Mouse (Mus musculus): ENCODE results near the gene Lrwd1. TPM values are rescaled to one million over a fixed set of nuclear protein-coding genes. Genes with fewer than 3 reads are reported as not detected.

Lrwd1 gene
- polyA plus RNA-seq (2012; ENCODE audit: insufficient read depth, insufficient read length, missing spikeins) = 30.5 and 36.4 TPM in 2 replicates

DNA sequence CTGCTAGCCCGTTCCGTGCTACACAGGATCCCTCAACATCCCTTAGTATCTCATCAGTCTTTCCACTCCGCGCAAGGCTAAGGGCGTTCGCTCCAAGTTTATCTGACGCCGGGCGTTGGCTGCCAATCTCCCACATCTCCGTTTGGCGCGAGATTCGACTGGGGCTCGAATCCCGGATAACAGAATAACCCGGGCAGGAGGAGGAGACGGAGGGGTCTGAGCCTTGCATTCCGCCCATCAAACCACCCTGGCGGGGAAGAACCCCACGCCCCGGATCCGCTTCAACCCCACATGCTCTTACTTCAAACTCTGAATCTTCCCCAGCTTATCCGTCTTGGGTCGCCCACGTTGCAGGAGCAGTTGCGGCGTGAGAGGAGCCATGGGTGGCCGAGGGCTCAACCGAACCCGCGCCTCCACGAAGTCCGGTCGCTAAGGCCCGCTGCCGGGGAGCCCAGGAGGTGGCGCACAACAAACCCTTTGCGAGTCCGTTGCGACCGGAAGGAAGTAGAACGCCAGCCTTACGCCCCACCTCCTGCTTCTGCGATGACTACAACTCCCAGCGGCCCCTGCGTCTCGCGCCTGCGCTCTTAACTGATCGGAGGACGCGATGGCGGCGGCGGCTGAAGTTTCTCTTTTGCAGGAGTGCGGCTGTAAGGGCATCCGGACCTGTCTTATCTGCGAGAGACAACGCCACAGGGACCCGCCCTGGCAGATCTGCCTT, at the start of gene Lrwd1, which contains the start of gene Alkbh4:
Gene Lrwd1 (minus strand): TSS at position 504 of the 721 bp plus-strand sequence.
Gene Alkbh4 (plus strand): TSS at position 576 of the 721 bp plus-strand sequence.
- Histone ChIP-seq H3K27ac (ENCODE audit: insufficient read depth, low read depth, low read length) (peak within 1 kb of the TSS; percentile 66), H3K4me3 (ENCODE audit: insufficient read depth, low read length) (peak within 1 kb of the TSS; percentile 79), H3K4me1 (ENCODE audit: control insufficient read depth, insufficient read depth, low read length) (peaks cover 29% of the 10 kb centered on the region)
- TF ChIP-seq CTCF (IDR thresholded peaks at IDR 0.05; ENCODE audit: low read depth, low read length) (no peak), POLR2A (IDR thresholded peaks at IDR 0.05; ENCODE audit: borderline replicate concordance, low read depth, low read length) (no peak)

DNA sequence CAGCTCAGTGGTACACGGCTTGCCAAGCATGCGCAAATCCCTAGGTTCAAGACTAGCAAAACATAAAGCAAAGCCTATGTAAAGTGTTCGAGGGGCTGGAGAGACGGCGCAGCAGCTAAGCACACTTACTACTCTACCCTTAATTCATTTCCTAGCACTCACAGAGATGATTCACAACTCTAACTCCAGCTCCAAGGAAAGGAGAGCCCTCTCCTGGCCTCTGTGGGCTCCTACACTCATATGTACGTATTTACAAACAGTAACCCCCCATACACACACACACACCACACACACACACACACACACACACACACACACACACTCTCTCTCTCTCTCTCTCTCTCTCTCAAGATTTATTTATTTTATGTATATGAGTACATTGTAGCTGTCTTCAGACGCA, 47.9 kb upstream of the Lrwd1 start:
- H3K4me1 ChIP-seq (ENCODE audit: control insufficient read depth, insufficient read depth, low read length) = no peaks in the 10 kb centered on the region
- no peak overlapping the region for H3K4me3 ChIP-seq (ENCODE audit: insufficient read depth, low read length)
- TF ChIP-seq POLR2A (IDR thresholded peaks at IDR 0.05; ENCODE audit: borderline replicate concordance, low read depth, low read length) (no peak), CTCF (IDR thresholded peaks at IDR 0.05; ENCODE audit: low read depth, low read length) (no peak)
- no peak overlapping the region for H3K27ac ChIP-seq (ENCODE audit: insufficient read depth, low read depth, low read length)

DNA sequence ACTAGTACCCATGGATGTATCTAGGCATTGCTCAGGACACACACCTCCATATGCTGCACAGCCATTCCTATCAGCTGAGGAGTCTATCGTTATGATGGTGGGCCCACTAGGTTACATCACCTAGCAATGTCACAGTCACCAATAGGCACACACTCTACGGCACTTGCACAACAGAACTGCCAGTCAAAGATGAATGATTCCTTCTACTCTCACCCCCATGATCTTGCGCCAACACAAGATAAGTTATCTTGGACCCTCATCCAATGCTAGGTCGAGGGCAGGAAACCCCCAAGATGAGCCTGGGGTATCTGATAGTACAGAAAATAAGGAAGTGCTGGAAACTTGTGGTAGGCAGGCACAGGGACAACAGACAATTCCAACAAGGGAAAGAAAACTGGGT, 47.0 kb upstream of the Lrwd1 start:
- TF ChIP-seq CTCF (IDR thresholded peaks at IDR 0.05; ENCODE audit: low read depth, low read length) = no peak
- no peak for TF ChIP-seq POLR2A (IDR thresholded peaks at IDR 0.05; ENCODE audit: borderline replicate concordance, low read depth, low read length)
- H3K4me3 ChIP-seq (ENCODE audit: insufficient read depth, low read length) = no peak overlapping the region

GRCm38 (mm10) chr5:136182049-136182448, 46.2 kb upstream of the Lrwd1 start:
- Histone ChIP-seq H3K4me3 (ENCODE audit: insufficient read depth, low read length) (no peak overlapping the region), H3K4me1 (ENCODE audit: control insufficient read depth, insufficient read depth, low read length) (no peaks in the 10 kb centered on the region), H3K27ac (ENCODE audit: insufficient read depth, low read depth, low read length) (no peak overlapping the region)
- no peak for TF ChIP-seq POLR2A (IDR thresholded peaks at IDR 0.05; ENCODE audit: borderline replicate concordance, low read depth, low read length)
- no peak for TF ChIP-seq CTCF (IDR thresholded peaks at IDR 0.05; ENCODE audit: low read depth, low read length)

More for the DNA sequence above, 47.0 kb upstream of the Lrwd1 start:
- no peaks in the 10 kb centered on the region for H3K4me1 ChIP-seq (ENCODE audit: control insufficient read depth, insufficient read depth, low read length)
- no peak overlapping the region for H3K27ac ChIP-seq (ENCODE audit: insufficient read depth, low read depth, low read length)

GRCm38 (mm10) chr5:136181197-136181596, 45.3 kb upstream of the Lrwd1 start:
- no peak overlapping the region for H3K27ac ChIP-seq (ENCODE audit: insufficient read depth, low read depth, low read length)
- no peak overlapping the region for H3K4me3 ChIP-seq (ENCODE audit: insufficient read depth, low read length)
- H3K4me1 ChIP-seq (ENCODE audit: control insufficient read depth, insufficient read depth, low read length) = no peaks in the 10 kb centered on the region
- no peak for TF ChIP-seq POLR2A (IDR thresholded peaks at IDR 0.05; ENCODE audit: borderline replicate concordance, low read depth, low read length)
- no peak for TF ChIP-seq CTCF (IDR thresholded peaks at IDR 0.05; ENCODE audit: low read depth, low read length)

DNA sequence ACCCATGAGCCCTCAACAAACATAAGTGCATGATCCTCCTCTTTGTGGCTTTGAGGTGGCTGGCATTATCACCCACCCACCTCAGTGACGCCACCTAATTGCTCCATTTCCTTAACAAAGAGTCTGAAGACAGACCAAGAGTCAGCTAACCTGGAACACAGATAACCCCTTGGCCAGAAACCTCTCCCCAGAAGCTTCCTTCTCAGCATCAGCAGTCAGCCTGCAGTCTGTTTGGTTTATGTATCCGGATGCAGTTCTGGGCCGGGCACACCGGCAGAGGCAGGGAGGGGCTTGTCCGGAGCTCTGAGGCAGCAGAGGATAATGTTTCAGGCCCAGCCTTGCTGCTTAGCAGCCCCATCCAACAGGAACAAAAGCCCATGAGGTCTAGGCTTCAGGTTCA, 43.7 kb upstream of the Lrwd1 start:
- TF ChIP-seq CTCF (IDR thresholded peaks at IDR 0.05; ENCODE audit: low read depth, low read length) (no peak), POLR2A (IDR thresholded peaks at IDR 0.05; ENCODE audit: borderline replicate concordance, low read depth, low read length) (no peak)
- no peak overlapping the region for H3K27ac ChIP-seq (ENCODE audit: insufficient read depth, low read depth, low read length)
- H3K4me1 ChIP-seq (ENCODE audit: control insufficient read depth, insufficient read depth, low read length) = peaks cover 4% of the 10 kb centered on the region
- no peak overlapping the region for H3K4me3 ChIP-seq (ENCODE audit: insufficient read depth, low read length)

GRCm38 (mm10) chr5:136173606-136174463, 38.0 kb upstream of the Lrwd1 start:
- no peak for TF ChIP-seq POLR2A (IDR thresholded peaks at IDR 0.05; ENCODE audit: borderline replicate concordance, low read depth, low read length)
- TF ChIP-seq CTCF (IDR thresholded peaks at IDR 0.05; ENCODE audit: low read depth, low read length) = no peak
- H3K27ac ChIP-seq (ENCODE audit: insufficient read depth, low read depth, low read length) = peak overlapping the region; percentile 68
- peaks cover 35% of the 10 kb centered on the region for H3K4me1 ChIP-seq (ENCODE audit: control insufficient read depth, insufficient read depth, low read length)
- H3K4me3 ChIP-seq (ENCODE audit: insufficient read depth, low read length) = no peak overlapping the region

- peak overlapping the region; percentile 96 for H3K27ac ChIP-seq (ENCODE audit: insufficient read depth, low read depth, low read length)
- no peak for TF ChIP-seq POLR2A (IDR thresholded peaks at IDR 0.05; ENCODE audit: borderline replicate concordance, low read depth, low read length)
- TF ChIP-seq CTCF (IDR thresholded peaks at IDR 0.05; ENCODE audit: low read depth, low read length) = no peak
- peaks cover 35% of the 10 kb centered on the region for H3K4me1 ChIP-seq (ENCODE audit: control insufficient read depth, insufficient read depth, low read length)
- no peak overlapping the region for H3K4me3 ChIP-seq (ENCODE audit: insufficient read depth, low read length)
These were observed 37.1 kb upstream of the Lrwd1 start for GRCm38 (mm10) chr5:136172939-136173338.

DNA sequence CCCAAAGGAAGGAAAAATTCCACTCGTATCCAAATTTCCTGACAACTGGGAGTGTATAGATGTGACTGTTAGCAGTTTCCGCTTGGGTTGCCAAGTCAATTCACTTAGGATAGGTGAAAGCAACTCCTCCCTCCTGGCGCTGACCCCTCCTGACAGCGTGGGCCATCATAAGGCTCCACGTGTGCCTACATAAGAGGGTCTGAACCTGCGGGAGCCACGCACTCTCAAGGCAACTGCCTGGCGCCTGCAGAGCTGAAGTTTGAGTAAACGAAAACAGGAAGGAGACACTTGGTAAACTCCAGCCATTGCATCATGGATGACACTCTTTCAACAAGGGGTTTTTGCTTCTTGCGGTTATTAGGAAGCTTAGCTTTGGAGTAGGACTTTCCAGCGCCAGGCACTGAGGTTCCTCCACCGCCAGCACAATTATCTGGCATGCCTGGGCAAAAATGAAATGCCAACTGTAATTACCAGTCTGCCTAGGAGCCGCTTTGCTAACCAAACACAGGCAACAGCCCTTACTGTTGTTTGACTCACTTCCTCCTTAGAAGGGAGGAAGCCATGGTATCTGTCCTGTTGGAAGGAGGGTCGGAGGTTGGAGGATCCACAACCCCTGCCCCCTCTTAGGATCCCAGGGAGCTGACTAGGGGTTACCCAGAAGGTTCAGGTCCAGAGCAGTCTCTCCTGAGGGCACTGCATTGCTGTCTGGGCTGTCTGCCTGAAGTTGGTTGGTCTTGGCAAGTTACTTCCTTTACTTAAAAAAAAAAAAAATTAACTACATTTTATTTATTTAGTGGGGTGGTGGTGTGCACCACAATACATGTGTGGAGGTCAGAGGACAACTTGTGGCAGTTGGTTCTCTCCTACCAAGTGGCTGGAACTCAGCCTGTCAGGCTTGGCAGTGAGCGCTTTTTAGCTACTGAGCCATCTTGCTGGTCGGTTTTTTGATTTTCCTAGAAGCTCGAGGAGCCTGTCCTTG, 35.8 kb upstream of the Lrwd1 start:
- Histone ChIP-seq H3K4me1 (ENCODE audit: control insufficient read depth, insufficient read depth, low read length) (peaks cover 35% of the 10 kb centered on the region), H3K27ac (ENCODE audit: insufficient read depth, low read depth, low read length) (peak overlapping the region; percentile 96), H3K4me3 (ENCODE audit: insufficient read depth, low read length) (peak overlapping the region; percentile 71)
- TF ChIP-seq CTCF (IDR thresholded peaks at IDR 0.05; ENCODE audit: low read depth, low read length) = no peak
- 0 out of 2 replicates have a peak, but pooled peaks have one; percentile 21 for TF ChIP-seq POLR2A (IDR thresholded peaks at IDR 0.05; ENCODE audit: borderline replicate concordance, low read depth, low read length)

Data from bone marrow macrophage, adult 2 months (primary cell).